Mouse (Mus musculus): ENCODE measurements at regions not wholly inside any gene's neighbourhood (a gene's known extent, or its start where the extent isn't known, plus 50 kb on each side); places are given as distances from the start of the nearest gene placed in this dataset.

DNA sequence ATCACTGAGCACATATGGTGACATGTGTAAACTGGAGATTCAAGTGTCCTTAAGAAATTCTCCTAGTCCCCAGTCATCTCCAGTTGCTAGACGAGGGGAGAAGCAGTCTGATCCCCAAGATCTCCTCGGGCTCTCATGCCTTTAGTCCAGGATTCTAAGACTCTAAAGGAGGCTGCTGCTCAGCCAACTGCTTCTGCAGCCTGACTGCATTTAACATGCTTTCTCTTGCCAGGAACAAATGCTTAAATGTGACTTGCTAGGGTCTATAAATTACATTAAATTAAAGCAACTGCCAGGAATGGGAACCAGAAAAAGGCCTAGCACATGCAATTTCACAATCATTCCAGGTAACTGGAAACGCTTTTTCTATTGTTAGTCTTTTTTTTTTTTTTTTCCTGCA, 599.8 kb upstream of the Gcfc2 start:
- no peak for DNase-seq (ENCODE audit: low spot score)

DNA sequence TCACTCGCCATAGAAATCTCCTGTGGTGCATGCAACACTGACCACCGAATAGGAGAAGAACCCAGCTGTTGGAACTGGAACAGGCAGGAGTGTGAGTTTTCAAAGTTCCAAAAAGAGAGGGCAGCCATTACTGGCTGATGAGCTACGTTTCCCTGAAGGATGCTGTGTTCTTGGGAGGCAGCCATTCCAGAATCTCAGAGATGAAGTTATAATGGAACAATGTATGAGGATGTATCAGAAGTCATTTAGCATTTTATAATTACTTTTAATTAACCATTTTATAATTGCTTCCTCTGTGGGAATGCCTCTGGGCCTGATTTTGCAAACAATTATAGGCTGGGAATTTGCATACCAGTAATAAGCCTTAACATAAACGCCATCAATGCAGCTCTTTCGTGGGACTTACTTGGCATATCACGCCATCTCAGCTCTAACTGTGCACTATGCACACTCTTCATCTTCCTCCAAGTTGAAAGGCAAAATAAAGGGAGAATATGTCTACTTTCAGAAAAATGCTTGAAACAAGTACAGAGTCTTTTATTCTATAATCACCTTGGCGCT, 559.4 kb upstream of the Gcfc2 start:
- no peak for DNase-seq (ENCODE audit: low spot score)

DNA sequence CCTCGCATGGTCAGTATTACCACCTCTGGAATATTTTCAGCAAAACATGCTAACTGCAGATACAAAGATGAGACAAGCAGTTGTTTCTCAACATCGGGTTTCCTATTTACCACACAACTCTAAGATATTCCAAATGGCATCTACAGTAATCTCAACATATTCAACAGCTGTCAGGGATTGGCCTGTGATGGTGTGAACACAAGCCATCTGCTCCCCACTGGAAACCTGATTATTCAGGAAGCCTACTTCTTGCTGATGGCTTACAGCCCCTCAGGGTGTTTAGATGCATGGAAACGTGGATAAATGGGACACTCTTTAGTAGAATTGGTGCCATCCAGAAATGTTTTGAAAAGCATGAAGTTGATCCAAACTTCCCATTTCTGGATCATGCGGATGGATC, 535.0 kb upstream of the Gcfc2 start:
- no peak for DNase-seq (ENCODE audit: low spot score)

DNA sequence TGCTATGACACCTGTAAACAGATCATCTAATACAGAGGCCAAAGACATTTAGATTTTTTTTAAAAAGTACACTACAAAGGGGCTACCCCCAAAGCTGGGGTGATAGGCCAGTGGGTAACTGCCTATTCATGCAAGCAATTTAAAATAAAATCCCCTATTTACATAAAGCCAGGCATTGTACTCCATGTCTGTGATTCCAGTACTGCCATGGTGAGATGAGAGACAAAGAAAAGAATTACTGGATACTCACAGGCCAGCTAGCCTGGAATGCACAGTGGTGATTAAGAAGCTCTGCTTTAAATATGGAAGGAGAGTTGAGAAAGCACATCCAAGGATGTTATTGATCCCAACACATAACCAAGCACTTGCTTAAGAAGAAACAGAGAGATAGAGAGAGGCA, 520.3 kb upstream of the Gcfc2 start:
- no peak for DNase-seq (ENCODE audit: low spot score)

DNA sequence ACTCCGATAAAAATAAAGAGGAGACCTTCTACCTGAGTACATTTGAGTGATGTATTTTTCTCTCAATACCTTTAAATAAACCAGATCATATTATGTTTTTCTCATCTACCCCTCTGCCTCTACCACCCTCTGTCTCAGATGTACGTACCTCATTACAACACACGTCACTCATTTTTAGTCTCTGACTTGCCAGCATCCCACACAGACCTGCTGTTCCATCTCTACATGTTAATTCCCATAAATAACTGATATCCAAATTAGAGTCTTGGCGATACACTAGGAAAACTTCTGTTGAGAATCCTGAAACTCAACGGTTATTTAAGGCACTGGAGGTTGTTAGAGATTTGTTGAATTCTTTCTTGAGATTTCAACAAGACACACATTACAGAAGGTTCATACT, 509.9 kb upstream of the Gcfc2 start:
- no peak for DNase-seq (ENCODE audit: low spot score)

DNA sequence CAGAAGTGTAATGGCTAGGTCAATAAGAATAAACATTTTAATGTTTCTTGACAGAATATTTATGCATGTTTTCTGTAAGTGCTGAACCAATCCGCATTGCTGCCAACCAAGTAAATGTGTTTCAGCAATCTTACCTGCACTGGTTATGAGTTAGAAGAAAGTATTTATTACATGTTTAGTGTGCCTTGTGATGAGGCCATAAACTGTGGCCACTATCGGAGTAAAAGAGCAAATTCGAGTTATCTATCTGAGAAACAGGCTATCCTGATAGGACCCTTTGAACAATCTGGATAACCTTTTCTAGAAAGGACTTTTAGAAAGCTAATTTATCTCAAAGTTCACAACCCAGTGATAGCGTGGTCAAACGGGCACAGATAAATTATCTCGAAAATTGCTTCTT, 488.7 kb upstream of the Gcfc2 start:
- DNase-seq (ENCODE audit: low spot score): no peak

DNA sequence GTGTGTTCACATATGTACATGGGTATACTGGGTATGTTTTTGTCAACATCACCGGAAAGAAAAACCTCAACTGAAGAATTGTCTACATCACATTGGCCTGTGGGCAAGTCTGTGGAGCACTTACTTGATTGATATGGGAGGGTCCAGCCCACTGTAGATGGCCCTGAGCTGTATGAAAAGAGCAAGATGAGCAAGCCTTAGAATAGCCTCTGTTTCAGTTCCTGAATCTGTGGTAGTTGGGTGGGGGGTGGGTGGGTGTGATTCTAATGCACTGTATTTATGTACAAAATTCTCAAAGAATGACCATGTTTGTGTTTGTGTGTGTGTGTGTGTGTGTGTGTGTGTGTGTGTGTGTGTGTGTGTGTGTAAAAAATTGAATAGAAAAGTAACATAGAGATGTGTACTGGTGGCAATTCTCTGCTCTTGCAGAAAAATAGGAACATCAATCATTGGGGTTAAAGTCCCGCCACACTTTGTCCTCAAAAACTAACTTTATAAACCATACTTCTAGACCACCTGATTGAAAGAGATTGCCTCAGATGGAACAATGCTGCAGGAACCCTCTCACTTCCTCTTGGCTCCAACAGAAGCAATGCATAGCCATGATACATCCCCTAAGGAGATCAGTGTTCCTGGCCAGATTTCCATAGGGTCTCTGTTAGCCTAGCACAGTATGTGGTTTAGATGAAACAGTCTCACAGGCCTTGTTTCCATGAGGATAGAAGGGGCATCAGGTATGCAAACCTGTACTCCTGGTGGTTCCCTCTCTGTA, 484.3 kb upstream of the Gcfc2 start:
- DNase-seq (ENCODE audit: low spot score): no peak

DNA sequence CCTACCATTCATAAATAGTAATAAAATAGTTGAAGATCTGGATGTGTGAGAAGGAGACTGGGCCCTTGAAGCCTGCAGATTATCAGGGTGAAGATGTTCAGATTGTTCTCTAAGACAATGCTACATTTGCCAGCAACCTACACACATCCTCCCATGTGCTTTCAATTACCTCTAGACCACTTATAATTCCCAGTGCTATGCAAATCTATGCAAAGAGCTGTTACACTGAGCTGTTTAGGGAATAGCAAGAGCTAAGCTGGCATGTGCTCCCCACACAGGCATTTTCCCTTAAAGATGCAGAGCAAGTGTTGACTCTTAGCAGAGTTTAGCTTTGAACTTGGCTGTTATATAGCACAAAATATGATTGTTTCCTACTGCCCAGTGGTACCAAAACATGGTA, 482.1 kb upstream of the Gcfc2 start:
- no peak for DNase-seq (ENCODE audit: low spot score)

DNA sequence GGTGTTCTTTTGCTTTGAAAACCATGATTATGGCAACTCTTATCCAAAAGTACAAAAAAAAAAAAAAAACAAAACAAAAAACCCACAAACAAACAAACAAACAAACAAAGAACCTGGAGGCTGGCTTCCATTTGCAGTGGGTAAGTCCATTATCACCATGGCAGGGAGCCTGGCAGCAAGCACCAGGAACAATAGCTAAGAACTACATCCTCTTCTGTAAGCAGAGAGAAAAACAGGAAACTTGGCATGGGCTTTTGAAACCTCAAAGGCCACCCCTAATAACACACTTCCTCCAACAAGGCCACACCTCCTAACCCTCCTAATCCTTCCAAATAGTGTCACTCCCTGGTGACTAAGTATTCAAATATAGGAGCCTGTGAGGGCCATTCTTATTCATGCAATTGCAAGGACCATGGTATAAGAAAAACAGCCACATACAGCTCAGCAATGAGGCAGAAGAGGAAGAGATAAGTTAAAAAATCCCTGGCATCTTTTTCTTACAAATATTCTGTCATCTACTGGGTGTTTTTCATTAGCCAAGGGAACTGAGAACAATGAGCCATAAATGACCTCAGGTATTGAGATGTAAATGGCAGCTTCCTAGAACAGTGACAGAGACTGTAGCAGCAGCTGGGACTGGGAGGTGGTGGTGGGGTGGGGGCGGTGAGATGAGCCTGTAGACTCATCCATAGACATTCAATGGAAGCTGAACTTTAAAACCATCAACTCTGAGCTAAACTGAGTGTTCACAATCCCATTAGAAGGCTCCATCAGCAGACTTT, 477.3 kb upstream of the Gcfc2 start:
- DNase-seq (ENCODE audit: low spot score): no peak

DNA sequence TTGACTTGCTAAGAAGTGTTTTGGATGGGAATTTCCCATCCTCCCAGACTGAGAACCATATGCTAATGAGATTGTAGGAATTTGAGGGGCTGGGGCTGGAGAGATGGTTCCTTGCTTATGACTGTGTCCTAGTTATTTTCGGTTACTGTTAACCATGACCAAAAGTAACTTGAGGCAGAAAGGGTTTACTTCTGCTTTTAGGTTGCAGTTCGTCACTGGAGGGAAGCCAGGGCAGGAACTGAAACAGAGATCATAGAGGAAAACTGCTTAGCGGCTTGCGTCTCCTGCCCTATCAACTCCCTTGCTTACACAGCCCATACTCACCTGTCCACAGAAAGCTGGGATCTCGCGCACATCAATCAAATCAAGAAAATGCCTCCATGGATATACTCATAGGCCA, 475.8 kb upstream of the Gcfc2 start:
- no peak for DNase-seq (ENCODE audit: low spot score)

DNA sequence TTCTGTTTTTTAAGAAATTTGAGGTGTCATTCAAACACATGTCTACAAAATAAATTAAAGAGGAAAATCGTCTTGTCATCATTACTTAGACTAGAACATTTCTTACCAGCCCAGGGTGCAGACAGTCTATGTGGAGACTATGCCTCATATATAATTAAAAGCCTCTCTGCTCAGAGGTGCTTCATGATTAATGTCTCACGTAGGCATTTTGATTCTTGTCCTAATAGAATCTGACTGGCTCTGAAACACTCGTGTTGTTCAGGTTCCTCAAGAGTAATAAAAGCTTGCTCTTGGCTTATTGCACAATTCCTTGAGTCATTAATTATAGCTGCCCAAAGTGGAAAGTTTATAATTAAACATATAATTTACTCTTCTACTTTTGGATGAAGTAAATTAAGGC, 475.1 kb upstream of the Gcfc2 start:
- DNase-seq (ENCODE audit: low spot score): no peak

DNA sequence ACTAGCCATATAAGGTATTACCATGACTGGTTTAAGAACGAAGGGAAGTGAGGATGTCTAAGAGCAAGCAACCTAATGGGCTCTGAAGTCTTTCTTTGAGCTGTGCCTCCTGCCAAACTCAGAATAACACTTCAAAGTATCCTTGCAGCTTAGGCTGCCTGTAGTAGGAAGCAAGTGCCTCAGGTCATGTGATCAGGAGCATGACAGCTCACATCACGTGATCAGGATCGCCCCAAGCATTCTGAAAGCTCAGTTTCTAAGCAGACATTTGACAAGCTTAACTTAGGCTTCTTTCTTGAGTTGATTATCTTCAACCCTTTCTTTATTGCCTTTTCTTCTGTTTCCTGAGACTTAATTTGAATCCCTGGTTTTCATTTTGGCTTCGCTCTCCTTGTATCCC, 462.4 kb upstream of the Gcfc2 start:
- no peak for DNase-seq (ENCODE audit: low spot score)

DNA sequence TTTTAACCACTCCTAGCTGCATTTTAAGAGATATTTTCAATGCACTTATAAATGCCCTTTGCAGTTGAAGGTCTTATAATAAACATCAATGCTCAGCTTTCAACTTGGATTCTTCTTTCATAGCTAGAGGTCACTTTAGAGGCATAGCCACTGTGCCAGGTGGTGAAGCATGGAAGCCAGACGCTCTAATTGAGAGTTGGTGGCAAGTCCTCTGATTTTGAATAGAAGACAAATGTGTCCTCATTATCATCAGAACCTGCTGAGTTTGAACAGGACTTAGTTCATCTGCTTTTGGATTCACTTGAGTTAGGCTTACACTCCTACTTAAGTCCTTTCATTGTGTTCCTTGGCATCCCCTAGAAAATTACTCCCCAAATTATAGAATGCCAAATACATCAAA, 459.0 kb upstream of the Gcfc2 start:
- DNase-seq (ENCODE audit: low spot score): no peak

DNA sequence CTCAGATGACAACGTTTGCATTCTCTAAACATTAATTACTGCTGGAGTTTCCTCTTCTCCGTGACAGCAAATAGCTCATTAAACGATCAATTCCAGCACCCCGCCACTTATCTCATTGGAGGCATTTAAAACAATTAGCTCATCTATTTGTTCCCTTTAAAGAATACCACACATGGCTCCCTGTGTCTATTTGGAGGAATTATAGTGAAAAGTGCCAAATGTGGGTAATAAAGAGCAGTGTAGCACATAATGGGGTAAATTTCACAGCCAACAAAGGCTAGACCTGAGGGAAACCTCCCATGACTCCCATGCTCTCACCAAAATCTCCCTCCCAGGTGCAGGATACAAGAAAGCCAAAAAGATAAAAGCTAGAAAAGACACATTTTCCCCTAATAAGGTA, 456.9 kb upstream of the Gcfc2 start:
- no peak for DNase-seq (ENCODE audit: low spot score)

DNA sequence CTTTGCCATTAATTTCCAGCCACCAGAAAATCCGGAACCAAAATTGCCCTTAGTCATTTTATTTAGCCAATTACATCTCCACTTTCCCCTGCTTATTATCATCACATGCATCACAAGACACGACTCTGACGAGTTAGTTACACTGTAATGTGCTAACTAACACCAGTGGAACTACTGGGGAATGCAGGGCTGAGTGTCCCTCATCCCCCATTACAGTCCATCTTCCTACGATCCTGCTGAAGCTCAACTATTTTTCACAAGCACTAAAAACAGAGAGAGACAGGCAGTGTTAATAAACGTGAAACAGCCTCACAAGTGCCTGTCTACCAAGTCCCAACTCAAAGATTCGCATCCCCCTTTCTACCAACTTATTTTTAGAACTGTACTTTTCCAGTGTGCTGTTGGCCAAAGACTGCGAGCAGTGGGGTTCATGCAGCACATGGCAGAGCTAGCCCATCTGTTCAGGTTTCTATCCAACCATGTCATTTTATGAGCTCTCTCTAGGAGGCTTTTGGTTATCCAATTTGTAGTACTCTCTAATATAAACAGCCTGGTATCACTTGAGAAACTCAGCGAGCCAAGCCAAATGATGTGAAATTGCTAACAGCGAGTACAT, 452.0 kb upstream of the Gcfc2 start:
- no peak for DNase-seq (ENCODE audit: low spot score)

DNA sequence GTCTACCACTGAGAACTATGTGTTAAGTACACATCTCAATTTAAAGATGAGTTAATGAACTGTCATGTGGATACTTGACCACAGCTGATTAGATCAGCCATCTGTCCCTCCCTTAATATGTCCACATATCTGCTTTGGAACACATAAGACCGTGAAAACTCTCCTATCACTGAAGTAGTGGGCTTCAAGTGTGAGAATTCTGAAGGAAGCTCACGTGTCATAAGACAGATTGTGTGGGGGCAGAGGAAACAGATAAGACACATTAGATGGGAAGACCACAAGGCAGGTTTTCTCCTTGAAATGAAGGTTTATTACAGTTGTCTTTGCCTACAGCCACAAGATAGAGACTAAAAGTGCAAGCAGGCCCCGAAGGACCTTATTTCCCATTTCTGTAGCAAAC, 451.0 kb upstream of the Gcfc2 start:
- no peak for DNase-seq (ENCODE audit: low spot score)

DNA sequence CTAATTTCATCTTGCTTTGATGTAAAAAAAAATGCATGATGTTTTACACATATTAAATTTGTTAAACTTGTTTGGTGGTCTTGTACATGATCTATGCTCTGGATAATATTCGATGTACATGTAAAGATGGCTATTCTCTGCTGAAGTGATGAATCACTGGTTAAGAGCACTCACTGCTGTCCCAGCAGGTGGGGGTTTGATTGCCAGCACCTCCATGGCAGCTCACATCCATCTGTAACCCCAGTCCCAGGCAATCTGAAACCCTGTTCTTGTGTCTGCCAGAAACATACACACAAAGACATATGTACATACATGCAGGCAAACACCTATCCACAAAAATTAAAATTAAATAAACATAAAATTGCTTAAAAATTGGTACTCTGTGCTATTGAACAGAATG, 448.7 kb upstream of the Gcfc2 start:
- DNase-seq (ENCODE audit: low spot score): no peak

DNA sequence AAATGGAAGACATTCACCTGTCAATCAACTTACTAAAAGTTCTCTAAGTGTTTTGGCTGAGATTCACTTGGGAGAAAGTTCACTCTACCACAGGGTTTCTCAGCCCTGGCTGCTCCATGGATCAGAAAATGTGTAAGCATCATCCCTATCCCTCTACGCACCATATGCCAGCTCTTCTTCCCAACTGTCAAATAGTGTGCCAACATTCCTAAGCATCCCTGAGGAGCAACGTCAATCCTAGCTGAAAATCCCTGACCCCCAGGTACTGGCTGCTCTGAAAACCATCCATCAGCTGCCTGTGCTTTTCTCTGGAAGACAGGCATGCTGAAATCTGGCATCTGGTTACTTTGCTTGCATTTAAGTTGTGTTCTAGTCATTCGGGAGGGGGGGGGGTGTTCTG, 436.5 kb upstream of the Gcfc2 start:
- no peak for DNase-seq (ENCODE audit: low spot score)

DNA sequence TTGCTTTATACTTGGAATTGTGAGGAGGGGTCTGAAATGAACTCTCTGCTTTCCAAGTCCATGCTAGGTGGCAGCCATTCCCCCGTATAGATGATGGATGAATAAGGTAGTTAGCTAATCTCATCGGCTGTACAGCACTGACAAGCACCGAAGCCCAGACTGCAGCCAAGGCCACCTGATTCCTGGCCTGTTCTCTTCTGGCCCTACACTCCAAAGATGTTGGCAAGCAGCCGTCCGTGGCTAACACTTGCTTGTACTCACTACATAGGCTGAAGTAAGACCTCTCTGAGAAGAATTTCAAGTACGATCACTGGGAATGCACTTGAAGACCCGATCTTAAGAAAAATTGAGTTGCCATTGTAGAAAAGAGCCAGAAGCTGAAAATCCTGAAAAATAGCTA, 427.2 kb upstream of the Gcfc2 start:
- no peak for DNase-seq (ENCODE audit: low spot score)

DNA sequence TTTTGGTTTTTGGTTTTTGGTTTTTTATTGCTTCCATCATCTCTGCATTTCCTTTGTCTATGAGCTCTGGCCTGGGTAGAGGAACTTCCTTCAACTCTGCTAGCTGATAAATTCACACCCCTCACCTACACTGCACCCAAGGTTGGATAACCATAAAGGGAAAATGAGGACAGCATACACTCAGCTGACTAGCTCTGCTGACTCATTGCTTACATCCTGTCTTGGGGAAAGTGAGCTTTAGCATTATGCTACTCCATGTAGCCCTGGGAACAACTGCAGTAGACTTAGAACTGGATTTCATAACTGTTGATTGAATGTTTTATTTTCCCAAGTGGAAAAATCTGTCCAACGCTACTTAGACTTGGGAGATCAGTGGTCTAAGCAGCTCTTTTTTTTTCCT, 406.3 kb upstream of the Gcfc2 start:
- DNase-seq (ENCODE audit: low spot score): no peak

DNA sequence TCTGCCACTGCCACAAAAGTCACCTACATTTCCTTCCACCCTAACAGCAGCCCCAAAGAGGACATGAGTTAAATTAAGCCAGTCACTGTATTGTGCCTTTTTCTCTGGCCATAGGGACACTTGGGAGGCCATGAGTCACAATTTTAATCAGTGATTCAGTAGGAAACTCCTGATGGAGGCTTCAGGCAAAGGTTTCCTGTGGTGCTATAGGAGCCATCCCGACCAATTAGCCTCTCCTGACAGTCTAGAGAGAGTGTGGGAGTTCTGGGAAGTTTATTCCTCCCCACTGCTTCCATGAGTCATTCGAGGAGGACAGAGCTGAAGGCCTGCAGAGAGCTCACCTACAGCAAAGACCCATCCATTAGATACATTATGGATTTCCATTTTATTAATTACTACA, 361.2 kb upstream of the Gcfc2 start:
- no peak for DNase-seq (ENCODE audit: low spot score)

DNA sequence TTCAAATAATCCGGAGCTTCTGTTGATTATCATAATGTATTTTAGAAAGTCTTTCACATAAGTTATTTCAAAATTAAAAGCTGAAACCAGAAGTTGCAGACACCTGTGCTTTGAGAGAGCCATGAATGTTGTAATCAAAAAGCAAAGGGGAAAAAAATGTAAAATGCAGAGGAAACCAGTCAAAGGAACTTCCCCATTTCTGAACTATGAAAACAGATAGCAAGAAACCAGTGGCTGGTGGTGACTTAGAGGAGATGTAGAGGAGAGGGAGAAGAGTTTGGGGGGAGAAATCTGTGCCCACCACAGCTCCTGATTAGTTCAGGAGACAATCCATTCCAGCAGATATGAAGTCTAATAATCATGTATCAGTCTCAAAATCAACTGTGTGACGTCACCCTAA, 360.3 kb upstream of the Gcfc2 start:
- DNase-seq (ENCODE audit: low spot score): no peak

Measured in thymus, postnatal 0 days (tissue).